Mouse (Mus musculus) embryonic fibroblast, embryonic 13.5 days (primary cell): ENCODE results near the gene Cox8b.

Experiments
- CTCF ChIP-seq: IDR thresholded peaks from 2 replicates; pipeline ENCODE4 v1.5.1; 2011; ENCODE audit warnings: mild to moderate bottlenecking, control low read depth, low read length, moderate library complexity, borderline replicate concordance; ENCODE audit not compliant: insufficient read depth
- POLR2A ChIP-seq: IDR thresholded peaks from 2 replicates; pipeline ENCODE4 v1.6.1; 2011; ENCODE audit warnings: low read depth, mild to moderate bottlenecking, control low read depth, low read length, moderate library complexity

DNA sequence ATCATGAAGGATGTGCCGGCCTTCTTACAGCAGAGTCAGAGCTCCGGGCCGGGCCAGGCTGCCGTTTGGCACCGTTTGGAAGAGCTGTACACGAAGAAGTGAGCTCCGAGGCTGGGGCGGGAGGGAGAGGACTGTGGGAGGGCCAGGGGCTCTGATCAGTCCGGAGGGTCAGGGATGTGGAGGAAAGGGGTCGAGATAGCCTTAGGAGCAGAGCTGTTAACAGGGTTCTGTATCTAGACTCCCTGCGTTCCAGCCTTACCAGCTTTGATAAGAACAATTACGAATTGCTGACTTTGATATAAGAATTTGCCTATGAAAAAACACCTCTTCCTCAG, 17.8 kb downstream of the Cox8b start:
- TF ChIP-seq CTCF: no peak
- TF ChIP-seq POLR2A: no peak
